Mouse (Mus musculus): ENCODE data around the gene Espl1.
"Not testable (repeated sequence)": the region's sequence is repeated elsewhere in the genome, so short reads cannot be mapped to it uniquely, and the experiment has no call there.

Espl1 gene

DNA sequence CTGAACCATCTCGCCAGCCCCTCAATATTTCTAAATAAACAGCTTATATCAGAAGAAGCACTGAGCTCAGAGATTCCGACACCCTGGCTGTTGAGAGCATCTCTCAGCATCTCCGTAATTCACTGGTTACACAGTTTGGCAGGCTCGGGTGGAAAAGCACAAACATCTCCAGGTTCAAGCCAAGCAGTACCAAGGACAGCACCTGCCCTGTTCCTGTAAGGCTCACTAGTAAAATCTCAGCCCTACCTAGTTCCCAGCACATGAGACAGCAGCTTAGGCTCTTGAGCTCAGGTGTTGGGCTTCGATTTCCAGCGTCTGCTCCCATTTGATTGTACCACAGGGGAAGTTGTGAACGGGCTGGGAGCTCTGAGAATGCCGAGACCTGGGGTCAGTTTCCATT is 39.2 kb downstream of the Espl1 start:
- no peak for DNase-seq (ENCODE audit: extremely low spot score)

DNA sequence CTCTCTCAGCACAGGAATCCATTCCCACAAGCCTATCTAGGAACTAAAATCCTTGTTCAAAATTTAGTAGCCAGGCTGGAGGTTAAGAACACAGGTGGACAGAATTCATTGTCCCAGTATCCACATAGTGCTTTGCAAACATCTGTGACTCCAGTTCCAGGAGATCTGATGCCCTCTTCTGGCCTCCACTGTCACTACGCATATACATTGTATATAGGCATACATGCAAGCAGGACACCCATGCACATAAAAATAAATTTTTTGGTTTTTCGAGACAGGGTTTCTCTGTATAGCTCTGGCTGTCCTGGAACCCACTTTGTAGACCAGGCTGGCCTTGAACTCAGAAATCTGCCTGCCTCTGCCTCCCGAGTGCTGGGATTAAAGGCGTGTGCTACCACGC is 39.9 kb downstream of the Espl1 start:
- not testable (repeated sequence) for DNase-seq (ENCODE audit: extremely low spot score)

DNA sequence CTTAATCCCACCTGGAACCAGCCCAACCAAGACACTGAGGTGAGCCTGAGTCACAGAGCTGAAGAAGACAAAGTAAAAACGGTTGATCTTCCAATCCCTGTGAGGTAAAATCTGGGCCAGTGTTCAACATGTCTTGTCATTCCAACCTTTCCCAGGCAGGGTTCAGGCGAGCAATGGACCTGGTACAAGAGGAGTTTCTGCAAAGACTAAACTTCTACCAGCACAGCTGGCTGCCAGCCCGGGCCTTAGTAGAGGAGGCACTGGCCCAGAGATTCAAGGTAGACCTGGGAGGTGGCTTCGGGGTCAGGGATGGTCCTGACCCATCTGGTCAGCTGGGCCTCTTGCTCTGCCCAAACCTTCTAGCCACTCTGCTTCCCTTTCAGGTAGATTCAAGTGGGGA is 40.9 kb downstream of the Espl1 start:
- no peak for DNase-seq (ENCODE audit: extremely low spot score)

DNA sequence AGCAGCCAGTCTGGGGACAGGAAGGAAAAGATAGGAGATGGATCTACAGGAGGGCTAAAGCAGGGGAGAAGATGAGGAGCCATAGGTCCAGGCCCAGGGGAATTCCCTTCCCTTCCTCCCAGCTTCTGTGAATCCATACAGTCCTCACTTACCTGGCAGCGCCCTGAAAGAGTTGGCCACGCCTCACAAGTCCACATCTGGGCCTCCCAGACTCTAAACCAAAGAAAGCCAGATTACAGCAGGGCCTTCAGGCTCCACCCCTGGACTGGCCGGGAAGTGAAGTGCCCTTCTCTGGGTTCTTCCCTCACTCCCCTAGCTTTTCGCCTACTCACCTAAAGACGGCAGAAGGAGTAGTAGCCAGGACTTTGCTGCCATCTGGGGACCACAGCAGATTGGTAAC is 43.5 kb downstream of the Espl1 start:
- DNase-seq (ENCODE audit: extremely low spot score), result no peak

DNA sequence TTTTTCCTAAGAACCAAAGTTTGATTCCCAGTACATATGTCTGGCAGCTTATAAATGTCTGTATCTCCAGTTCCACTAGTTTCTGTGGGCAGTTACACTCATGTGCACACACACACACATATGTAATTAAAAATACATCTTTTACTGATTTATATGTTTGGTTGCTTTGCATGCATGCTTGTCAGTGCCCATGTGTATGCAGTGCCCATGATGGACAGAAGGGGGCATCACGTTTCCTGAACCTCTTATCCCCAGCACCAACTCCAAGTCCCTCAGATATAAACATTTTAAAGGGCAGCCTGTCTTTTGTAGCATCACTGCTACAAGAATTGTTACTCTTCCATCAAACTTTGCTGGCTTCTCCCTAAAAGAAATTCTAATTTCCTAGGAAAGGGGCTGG is 45.5 kb downstream of the Espl1 start:
- peak; percentile 40 for DNase-seq (ENCODE audit: extremely low spot score)

DNA sequence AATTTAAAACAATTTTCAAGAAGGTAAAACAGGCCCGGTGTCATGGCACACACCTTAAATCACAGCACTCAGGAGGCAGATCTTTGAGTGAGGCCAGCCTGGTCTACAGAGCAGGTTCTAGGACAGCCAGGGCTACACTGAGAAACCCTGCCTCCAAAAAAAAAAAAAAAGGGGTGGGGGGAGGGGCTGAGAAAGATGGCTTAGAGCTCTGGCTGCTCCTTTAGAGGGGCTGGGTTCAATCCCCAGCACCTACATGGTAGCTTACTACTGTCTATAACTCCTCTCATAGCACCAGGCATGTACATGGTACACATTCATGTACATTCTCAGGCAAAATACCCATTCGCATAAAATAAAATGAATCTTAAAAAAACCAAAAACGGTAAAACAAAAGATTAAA is 48.4 kb downstream of the Espl1 start:
- DNase-seq (ENCODE audit: extremely low spot score), result no peak

DNA sequence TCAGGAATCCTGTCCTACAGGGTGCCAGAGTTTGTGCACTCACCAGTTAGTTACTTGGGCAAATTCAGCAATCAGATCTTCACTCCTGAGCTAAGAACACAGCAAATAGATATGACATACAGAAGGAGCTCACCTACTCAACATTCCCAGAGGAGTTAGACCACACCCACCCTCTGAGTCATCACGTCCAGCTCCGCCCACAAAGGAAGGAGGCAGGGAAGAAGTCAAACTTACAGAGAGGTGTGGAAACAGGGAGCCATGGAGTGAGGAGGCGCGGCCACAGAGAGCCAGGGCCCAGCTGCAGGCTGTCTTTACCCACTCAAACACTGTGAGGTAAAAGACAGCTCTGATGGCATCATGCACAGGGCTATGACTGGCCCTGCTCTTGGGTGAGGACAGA is 50.4 kb downstream of the Espl1 start:
- no peak for DNase-seq (ENCODE audit: extremely low spot score)

DNA sequence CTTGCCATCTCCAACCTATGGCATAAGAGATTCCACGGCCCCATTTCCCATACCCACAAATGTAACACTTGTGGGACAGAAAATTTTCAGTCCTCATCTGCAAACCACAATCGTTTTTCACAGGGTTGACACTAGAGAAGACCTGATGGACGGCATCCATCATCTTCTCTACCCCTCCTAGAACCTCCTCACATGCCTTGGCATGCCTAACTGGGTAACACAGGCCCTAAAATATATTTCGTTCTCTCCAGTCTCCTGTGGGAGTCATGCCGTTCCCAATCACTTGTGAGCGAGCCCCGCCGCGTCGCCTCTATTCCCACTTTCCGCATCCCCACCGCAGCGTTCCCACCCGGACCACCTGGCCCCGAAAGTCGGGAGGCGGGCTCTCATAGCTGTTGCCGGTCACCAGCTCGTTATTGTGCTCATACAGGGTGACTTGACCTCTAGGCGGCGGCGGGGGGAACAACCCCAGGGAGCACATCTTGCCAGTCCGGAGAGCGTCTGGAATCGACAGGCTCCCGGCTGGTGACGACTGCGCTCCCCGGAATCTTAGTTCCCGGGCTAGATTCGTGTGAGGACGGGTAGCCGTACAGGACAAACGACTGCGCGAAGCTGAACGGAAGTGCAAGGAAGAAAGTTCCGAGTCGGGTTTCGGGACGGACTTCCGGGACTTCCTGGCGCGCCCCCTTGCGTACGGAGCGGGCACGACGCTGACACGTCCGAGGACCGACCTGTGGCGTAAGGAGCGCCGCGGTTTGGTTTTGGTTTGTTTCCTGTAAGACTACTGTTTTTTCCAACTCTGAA is 54.3 kb downstream of the Espl1 start, which contains the start of gene Aaas:
Gene Aaas (minus strand): TSS at position 634 of the 804 bp plus-strand sequence.
- DNase-seq (ENCODE audit: extremely low spot score), result peak; percentile 95

DNA sequence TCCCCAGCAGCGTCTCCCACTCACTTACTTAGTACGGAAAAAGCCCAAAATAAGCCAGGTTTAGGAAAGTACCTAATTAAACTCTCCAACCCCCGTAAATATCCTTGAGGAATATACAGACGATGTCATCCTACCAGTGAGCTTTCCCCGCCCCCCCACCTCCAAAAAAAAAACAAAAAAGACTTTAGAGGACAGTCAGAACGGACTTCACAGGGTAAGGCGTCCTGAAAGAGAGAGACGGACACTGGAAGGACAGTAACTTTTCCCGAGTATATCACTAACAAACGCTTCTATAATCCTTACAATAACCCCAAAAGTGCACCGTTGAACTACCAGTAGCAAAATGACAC is 54.9 kb downstream of the Espl1 start:
- DNase-seq (ENCODE audit: extremely low spot score), result no peak

DNA sequence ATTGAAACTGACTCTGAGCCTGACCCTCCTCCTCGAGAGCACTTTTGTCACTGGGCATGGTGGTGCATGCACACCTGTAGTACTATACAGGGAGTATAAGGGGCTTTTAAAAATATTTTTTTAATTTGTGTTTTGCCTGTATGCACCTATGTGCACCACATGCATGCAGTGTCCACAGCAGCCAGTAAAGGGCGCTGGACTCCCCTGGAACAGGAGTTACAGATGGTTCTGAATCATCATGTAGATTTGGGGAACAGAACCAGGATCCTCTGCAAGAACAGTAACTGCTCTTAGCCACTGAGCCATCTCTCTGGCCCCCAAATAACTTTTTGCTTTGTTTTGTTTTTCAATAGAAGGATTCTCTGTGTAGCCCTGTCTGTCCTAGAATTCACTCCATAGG is 56.1 kb downstream of the Espl1 start:
- DNase-seq (ENCODE audit: extremely low spot score), result no peak

DNA sequence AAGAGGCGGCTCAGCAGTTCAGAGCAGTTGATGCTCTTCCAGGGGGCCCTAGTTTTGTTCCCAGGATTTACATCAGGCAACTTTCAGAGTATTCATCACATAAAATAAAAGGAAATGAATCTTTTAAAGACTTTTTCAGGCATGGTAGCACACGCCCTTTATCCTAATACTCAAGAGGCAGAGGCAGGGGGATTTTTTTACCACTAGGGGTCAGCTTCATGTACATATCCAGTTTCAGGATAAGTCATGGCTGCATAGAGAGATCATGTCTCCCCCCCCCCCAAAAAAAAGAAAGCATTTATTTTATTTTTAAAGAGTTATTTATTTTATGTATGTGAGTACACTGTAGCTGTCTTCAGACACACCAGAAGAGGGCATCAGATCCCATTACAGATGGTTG is 57.9 kb downstream of the Espl1 start:
- no peak for DNase-seq (ENCODE audit: extremely low spot score)

DNA sequence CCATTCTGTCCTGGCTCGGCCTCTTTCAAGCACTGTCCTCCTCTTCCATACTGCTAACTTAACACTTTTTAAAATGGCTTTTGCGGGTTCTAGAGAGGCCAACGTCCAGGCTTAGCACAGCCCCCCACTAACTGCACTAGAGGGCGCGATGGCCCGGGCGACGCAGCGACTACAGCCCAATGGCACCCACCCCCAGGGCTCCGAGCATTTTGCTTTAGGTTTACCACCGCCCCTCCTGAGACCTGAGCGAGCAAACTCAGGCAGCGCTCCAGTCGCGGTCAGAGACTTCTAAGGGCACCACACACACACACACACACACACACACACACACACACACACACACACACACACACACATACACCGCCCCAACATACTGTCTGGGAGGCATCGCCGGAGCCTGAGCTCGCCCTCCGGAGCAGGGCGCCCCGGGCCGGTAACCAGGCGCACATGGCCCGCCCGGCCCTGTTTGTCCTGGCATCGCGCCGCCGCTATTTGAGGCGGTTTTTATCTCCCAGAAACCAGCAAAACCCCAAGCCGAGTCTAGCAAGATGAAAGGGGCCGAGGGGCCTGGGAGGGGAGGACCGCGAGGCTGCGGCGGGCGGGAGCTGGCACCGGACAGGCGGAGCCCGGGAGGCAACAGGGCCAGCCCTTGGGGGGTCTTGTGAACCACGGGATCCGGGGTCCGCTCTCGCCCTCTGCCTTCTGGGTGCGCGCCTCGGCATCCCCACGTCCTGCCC is 59.2 kb downstream of the Espl1 start:
- DNase-seq (ENCODE audit: extremely low spot score), result peak; percentile 86

DNA sequence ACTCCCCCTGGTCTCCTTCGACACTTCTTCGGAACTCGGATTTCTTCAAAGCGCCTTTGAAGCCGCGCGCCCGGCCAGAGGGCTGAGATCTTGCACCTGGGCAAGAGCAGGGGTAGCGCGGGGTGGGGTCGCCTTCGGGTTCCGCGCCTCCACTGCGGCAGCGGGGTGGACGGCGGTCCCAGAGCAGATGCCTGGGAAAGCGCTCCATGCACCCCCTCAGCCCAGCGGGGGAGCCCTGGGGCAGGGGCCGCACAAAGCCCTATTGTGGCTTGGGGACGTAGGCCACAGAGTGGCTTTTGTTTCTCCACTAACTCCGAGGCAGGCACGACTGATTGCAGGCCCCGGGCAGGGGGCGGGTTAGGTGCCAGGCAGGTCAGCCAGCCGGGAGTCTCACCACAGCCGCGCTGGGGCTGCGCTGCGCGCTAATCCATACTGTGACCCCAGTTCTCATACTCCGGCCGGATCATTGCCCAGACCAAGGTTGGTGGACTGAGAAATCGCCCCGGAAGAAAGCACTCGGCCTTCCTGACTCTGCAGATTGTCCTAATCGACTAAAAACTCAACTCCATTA is 59.9 kb downstream of the Espl1 start:
- peak; percentile 86 for DNase-seq (ENCODE audit: extremely low spot score)

DNA sequence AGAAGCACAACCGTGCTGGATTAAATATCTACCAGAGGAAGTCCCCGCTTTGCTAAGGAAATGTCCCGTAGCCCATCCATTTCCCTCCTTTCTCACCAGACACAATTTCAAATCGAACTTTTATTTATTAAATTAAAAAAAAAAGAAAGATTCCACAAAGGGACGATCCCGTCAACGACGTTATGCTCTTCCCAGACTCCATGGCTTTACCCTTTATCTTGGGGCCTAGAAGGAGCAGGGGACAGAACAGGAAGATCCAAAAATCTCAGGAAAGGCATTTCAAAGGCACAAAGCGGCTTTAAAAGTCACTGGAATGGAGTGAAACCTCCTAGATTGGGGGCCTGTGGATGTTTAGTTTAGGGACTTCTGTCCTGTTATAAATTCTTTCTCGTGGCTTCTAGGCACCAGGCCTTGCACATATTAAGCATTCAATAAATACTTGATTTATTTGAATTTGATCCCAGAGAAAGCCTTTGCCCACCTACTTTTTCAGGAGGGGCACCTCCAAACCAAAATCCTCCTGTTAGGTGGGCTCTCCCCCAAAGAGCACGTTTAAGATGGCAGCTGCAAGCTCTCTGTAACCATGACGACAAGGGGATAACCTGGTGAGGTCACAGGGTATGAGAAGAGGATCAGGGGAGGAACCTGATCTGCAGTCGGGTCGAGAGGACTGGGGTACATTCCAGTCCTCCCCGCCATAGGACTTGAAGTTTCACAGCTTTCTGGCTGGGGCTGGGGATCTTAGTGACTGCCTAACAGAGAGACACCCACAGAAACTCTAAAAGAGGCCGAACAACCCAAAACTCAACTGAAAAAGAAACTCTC is 60.6 kb downstream of the Espl1 start:
- peak; percentile 44 for DNase-seq (ENCODE audit: extremely low spot score)

DNA sequence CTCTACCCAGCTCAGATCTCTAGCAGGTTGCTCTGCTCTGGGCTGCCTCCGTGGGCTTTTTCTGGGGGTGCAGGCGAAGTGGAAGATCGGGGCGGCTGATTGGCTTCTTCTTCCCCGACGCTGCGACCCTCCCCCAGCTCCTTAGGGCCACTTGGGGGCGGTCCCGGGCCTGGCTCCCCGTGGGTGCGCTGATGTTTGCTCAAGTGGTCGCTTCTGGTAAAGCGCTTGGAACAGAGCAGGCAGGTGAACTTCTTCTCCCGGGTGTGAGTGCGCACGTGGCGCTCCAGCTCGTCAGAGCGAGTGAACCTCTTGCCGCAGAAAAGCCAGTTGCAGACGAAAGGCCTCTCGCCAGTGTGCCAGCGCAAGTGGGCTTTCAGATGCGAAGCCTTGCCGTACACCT is 62.1 kb downstream of the Espl1 start:
- DNase-seq (ENCODE audit: extremely low spot score), result no peak

DNA sequence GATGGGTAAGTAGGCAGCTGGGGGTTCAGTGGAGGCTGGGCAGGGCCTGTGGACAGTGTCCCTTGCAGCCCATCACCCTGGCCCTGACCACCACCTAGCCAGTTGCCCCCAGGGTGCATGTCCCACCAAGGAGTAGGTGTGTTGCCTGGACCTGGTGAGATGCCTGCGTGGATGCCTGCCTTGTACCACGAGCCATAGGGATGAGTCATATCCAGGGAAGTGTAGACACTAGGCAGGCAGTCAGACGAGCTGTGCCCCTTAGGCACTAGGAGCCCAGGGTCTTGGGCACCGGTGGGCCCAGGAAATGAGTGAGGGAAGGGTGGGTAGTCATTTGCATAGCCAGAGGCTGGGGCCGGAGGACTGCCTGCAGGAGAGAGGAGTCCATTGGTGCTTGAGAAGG is 62.8 kb downstream of the Espl1 start:
- no peak for DNase-seq (ENCODE audit: extremely low spot score)

DNA sequence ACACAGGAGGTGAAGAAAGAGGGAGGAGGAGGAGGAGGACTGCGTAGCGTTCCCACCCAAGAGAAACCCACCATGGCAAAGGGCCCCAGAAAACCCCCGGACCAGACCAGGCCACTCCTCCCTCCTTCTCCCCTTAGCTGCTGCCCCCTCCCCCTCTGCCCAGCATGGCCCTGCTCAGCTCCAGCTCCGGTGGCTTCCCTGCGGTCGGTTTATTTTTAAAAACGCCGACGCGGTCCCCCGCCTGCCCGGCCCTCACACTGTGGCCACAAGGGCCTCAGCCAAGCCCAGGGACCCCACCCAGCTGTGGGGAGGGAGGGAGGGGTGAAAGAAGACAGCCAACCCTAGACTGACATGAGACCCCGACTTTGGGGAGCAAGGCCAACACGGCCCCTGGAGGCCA is 66.6 kb downstream of the Espl1 start:
- DNase-seq (ENCODE audit: extremely low spot score), result peak; percentile 38

DNA sequence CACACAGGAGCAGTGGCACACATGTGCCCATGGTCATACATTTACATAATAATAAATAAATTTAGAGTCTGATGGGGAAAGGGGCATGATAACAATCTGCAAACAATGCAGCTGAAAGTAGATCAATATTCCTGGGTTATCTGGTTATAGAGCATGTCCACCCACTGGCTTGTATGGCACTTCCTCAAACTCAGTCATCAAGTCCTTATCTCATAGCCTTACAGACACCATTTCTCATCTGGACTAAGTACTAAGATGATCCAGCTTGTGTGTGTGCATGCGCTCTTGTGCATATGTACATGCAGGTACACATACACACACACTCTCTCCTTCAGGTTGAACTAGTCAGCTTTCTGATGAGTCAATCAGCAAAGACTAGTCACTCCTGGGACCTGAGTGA is 68.6 kb downstream of the Espl1 start:
- DNase-seq (ENCODE audit: extremely low spot score), result no peak

DNA sequence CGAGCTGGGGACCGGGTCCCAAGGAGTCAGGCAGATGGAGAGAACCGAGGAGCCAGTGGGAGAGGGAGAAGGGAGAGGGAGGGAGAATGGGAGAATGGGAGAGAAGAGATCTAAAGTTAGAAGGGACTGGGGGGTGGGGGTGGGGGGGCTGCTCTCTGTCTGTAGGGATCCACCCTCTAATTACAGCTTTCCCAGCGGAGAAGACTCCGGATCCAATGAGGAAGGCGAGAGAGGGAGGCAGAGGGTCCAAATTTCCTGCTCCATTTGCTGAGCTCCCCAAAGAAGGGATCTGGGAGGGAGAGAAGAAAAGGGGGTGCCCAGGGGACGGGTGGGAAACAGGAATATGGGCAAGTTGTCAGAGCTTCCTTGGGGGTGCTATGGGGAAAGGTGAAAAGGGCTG is 70.2 kb downstream of the Espl1 start:
- no peak for DNase-seq (ENCODE audit: extremely low spot score)

DNA sequence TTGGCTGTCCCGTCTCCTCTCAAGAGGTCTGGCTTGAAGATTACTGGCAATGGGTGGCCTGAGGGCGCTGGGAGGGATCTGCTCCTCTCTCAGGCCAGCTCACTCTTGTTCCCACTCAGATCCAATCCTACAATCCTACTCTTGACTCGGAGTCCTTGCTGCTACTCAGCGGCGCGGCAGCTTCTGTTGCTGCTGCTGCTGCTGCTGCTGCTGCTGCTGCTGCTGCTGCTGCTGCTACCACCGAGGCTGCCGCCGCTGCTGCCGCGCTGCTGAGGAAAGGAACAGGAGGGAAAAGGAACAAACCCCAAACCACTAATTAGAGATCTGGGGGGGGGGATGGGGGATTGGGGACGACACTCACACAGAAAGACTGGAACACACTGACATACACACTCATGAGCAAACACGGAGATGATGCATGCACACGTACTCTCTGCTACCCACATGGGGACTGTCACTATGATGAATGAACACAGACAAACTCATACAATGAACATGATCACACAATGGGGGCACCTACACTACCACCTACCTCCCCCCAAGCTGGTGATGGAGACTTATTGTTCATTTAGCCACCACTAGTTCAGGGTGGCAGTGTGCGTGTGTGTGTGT is 70.8 kb downstream of the Espl1 start, which contains the start of gene Sp7:
Gene Sp7 (minus strand): TSS at position 450 of the 612 bp plus-strand sequence.
- no peak for DNase-seq (ENCODE audit: extremely low spot score)

DNA sequence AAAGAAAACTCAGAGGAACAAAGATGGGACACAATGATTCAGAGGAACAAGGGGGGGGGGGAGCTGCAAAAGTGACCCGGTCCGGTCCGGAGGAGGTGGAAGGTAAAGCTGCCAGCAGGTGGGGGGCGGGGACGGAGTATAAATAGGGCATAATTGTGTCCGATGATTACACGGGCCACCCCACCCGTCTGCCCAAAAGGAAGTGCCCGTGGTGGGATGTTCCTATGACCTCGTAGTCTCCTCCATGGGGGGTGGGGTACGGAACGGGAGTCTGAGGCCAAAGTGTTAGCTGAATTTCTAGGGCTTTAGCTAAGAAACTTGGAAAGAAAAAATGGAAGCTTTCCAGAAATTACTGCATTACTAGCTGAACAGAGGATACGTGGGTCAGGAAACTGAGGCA is 73.9 kb downstream of the Espl1 start:
- no peak for DNase-seq (ENCODE audit: extremely low spot score)

DNA sequence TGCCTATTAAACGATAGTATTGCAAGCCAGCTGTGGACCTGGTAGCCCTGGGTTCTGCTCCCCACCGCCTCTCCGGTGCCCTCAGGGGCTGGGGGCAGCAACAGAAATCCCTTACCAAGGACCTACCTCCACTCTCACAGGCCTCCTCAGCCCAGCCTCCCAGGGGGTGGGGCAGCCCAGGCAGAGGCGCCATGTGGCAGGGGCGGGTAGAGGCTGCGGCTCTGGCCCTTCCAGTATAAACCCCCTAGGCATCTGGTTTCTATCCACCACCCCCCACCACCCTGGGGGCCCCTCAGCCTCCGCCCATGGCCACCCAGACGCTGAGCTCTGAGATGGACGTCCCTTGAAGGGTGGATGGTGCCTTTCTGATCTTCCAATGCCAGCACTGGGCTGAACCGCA is 74.7 kb downstream of the Espl1 start:
- DNase-seq (ENCODE audit: extremely low spot score), result peak; percentile 62

Data from embryo, embryonic 9.5 days (tissue).